Mouse (Mus musculus): ENCODE measurements around the gene Tex14. TPM values are rescaled to one million over a fixed set of nuclear protein-coding genes. Genes with fewer than 3 reads are reported as not detected.

Gene Tex14
- polyA plus RNA-seq, 1 experiment from 2014 or later, result 0.45 TPM

- Histone ChIP-seq H3K4me3 (ENCODE audit: low read depth, low read length) (no peak overlapping the region), H3K4me2 (ENCODE audit: low read depth) (no peak overlapping the region), H3K4me1 (ENCODE audit: control insufficient read depth, insufficient read depth, low read length) (peaks cover 4% of the 10 kb centered on the region), H3K27ac (ENCODE audit: low read depth, low read length) (no peak overlapping the region), H3K9me3 (ENCODE audit: control insufficient read depth, low read length) (no peaks in the 10 kb centered on the region), H3K27me3 (ENCODE audit: control insufficient read depth, insufficient read depth, low read length) (no peaks in the 10 kb centered on the region), H3K36me3 (ENCODE audit: control insufficient read depth, insufficient read depth, low read length) (no peaks in the 10 kb centered on the region), H3K9ac (ENCODE audit: low read length) (no peak overlapping the region)
- DNase-seq (ENCODE audit: low spot score) (no peak), ATAC-seq (ENCODE audit: insufficient read depth, low FRiP score, low TSS enrichment) (no peak)
- 79% methylated on average over 21 of the region's 21 CpGs for WGBS
These were observed 169.8 kb downstream of the Tex14 start for GRCm38 (mm10) chr11:87574520-87575180.

GRCm38 (mm10) chr11:87577601-87578248 lies 172.9 kb downstream of the Tex14 start:
- Histone ChIP-seq H3K9me3 (ENCODE audit: control insufficient read depth, low read length) (no peaks in the 10 kb centered on the region), H3K27me3 (ENCODE audit: control insufficient read depth, insufficient read depth, low read length) (no peaks in the 10 kb centered on the region), H3K4me1 (ENCODE audit: control insufficient read depth, insufficient read depth, low read length) (peaks cover 4% of the 10 kb centered on the region), H3K4me2 (ENCODE audit: low read depth) (peak overlapping the region; percentile 96), H3K27ac (ENCODE audit: low read depth, low read length) (no peak overlapping the region), H3K36me3 (ENCODE audit: control insufficient read depth, insufficient read depth, low read length) (no peaks in the 10 kb centered on the region), H3K9ac (ENCODE audit: low read length) (no peak overlapping the region; the same call in 1 of the 2 replicates), H3K4me3 (ENCODE audit: low read depth, low read length) (peak overlapping the region; percentile 51)
- 20% methylated on average over 6 of the region's 6 CpGs for WGBS
- no peak for ATAC-seq (ENCODE audit: insufficient read depth, low FRiP score, low TSS enrichment)
- DNase-seq (ENCODE audit: low spot score), result no peak

GRCm38 (mm10) chr11:87578249-87578962 lies 173.5 kb downstream of the Tex14 start:
- Histone ChIP-seq H3K4me1 (ENCODE audit: control insufficient read depth, insufficient read depth, low read length) (peaks cover 4% of the 10 kb centered on the region), H3K36me3 (ENCODE audit: control insufficient read depth, insufficient read depth, low read length) (no peaks in the 10 kb centered on the region), H3K27ac (ENCODE audit: low read depth, low read length) (no peak overlapping the region), H3K27me3 (ENCODE audit: control insufficient read depth, insufficient read depth, low read length) (no peaks in the 10 kb centered on the region), H3K4me3 (ENCODE audit: low read depth, low read length) (peak overlapping the region; percentile 51), H3K9me3 (ENCODE audit: control insufficient read depth, low read length) (no peaks in the 10 kb centered on the region), H3K4me2 (ENCODE audit: low read depth) (peak overlapping the region; percentile 96), H3K9ac (ENCODE audit: low read length) (peak overlapping the region; percentile 67)
- DNase-seq (ENCODE audit: low spot score), result peak; percentile 57
- WGBS, result under 1% methylated on average over 40 of the region's 40 CpGs
- peak; percentile 72 for ATAC-seq (ENCODE audit: insufficient read depth, low FRiP score, low TSS enrichment)

GRCm38 (mm10) chr11:87578963-87579601 lies 174.2 kb downstream of the Tex14 start:
- Histone ChIP-seq H3K4me3 (ENCODE audit: low read depth, low read length) (peak overlapping the region; percentile 51), H3K4me2 (ENCODE audit: low read depth) (peak overlapping the region; percentile 96), H3K27ac (ENCODE audit: low read depth, low read length) (no peak overlapping the region), H3K27me3 (ENCODE audit: control insufficient read depth, insufficient read depth, low read length) (no peaks in the 10 kb centered on the region), H3K4me1 (ENCODE audit: control insufficient read depth, insufficient read depth, low read length) (peaks cover 4% of the 10 kb centered on the region), H3K9ac (ENCODE audit: low read length) (peak overlapping the region; percentile 67; the same call in 1 of the 2 replicates), H3K9me3 (ENCODE audit: control insufficient read depth, low read length) (no peaks in the 10 kb centered on the region), H3K36me3 (ENCODE audit: control insufficient read depth, insufficient read depth, low read length) (no peaks in the 10 kb centered on the region)
- WGBS, result 19% methylated on average over 10 of the region's 10 CpGs
- DNase-seq (ENCODE audit: low spot score) (no peak), ATAC-seq (ENCODE audit: insufficient read depth, low FRiP score, low TSS enrichment) (no peak)

- H3K27ac ChIP-seq (ENCODE audit: low read depth, low read length), result no peak overlapping the region
- WGBS, result 45% methylated on average over 1 of the region's 1 CpGs
- no peaks in the 10 kb centered on the region for H3K9me3 ChIP-seq (ENCODE audit: control insufficient read depth, low read length)
- H3K27me3 ChIP-seq (ENCODE audit: control insufficient read depth, insufficient read depth, low read length), result no peaks in the 10 kb centered on the region
- H3K4me2 ChIP-seq (ENCODE audit: low read depth), result no peak overlapping the region
- no peak overlapping the region for H3K4me3 ChIP-seq (ENCODE audit: low read depth, low read length)
- peaks cover 4% of the 10 kb centered on the region for H3K4me1 ChIP-seq (ENCODE audit: control insufficient read depth, insufficient read depth, low read length)
- ATAC-seq (ENCODE audit: insufficient read depth, low FRiP score, low TSS enrichment) (no peak), DNase-seq (ENCODE audit: low spot score) (no peak)
- H3K9ac ChIP-seq (ENCODE audit: low read length), result no peak overlapping the region
- no peaks in the 10 kb centered on the region for H3K36me3 ChIP-seq (ENCODE audit: control insufficient read depth, insufficient read depth, low read length)
These were observed 174.8 kb downstream of the Tex14 start for GRCm38 (mm10) chr11:87579713-87580112.

- ATAC-seq (ENCODE audit: insufficient read depth, low FRiP score, low TSS enrichment) (no peak), DNase-seq (ENCODE audit: low spot score) (no peak)
- no peaks in the 10 kb centered on the region for H3K36me3 ChIP-seq (ENCODE audit: control insufficient read depth, insufficient read depth, low read length)
- no peaks in the 10 kb centered on the region for H3K27me3 ChIP-seq (ENCODE audit: control insufficient read depth, insufficient read depth, low read length)
- no peak overlapping the region for H3K4me2 ChIP-seq (ENCODE audit: low read depth)
- no peaks in the 10 kb centered on the region for H3K9me3 ChIP-seq (ENCODE audit: control insufficient read depth, low read length)
- 52% methylated on average over 10 of the region's 10 CpGs for WGBS
- H3K4me1 ChIP-seq (ENCODE audit: control insufficient read depth, insufficient read depth, low read length), result peaks cover 4% of the 10 kb centered on the region
- no peak overlapping the region for H3K9ac ChIP-seq (ENCODE audit: low read length)
- H3K27ac ChIP-seq (ENCODE audit: low read depth, low read length), result no peak overlapping the region
- H3K4me3 ChIP-seq (ENCODE audit: low read depth, low read length), result no peak overlapping the region
These were observed 175.7 kb downstream of the Tex14 start for GRCm38 (mm10) chr11:87580543-87581085.

- no peak overlapping the region for H3K4me2 ChIP-seq (ENCODE audit: low read depth)
- no peak overlapping the region for H3K27ac ChIP-seq (ENCODE audit: low read depth, low read length)
- H3K9me3 ChIP-seq (ENCODE audit: control insufficient read depth, low read length), result no peaks in the 10 kb centered on the region
- 89% methylated on average over 12 of the region's 12 CpGs for WGBS
- no peaks in the 10 kb centered on the region for H3K36me3 ChIP-seq (ENCODE audit: control insufficient read depth, insufficient read depth, low read length)
- DNase-seq (ENCODE audit: low spot score) (no peak), ATAC-seq (ENCODE audit: insufficient read depth, low FRiP score, low TSS enrichment) (no peak)
- no peak overlapping the region for H3K9ac ChIP-seq (ENCODE audit: low read length)
- H3K4me3 ChIP-seq (ENCODE audit: low read depth, low read length), result no peak overlapping the region
- H3K4me1 ChIP-seq (ENCODE audit: control insufficient read depth, insufficient read depth, low read length), result peaks cover 4% of the 10 kb centered on the region
- no peaks in the 10 kb centered on the region for H3K27me3 ChIP-seq (ENCODE audit: control insufficient read depth, insufficient read depth, low read length)
These were observed 176.4 kb downstream of the Tex14 start for GRCm38 (mm10) chr11:87581161-87581865.
